Mouse (Mus musculus): Measurements from ENCODE around the gene Ier5. TPM values are rescaled to one million over a fixed set of nuclear protein-coding genes. Genes with fewer than 3 reads are reported as not detected.

Gene Ier5
- total RNA-seq, 1 experiment: 11.7 TPM

DNA sequence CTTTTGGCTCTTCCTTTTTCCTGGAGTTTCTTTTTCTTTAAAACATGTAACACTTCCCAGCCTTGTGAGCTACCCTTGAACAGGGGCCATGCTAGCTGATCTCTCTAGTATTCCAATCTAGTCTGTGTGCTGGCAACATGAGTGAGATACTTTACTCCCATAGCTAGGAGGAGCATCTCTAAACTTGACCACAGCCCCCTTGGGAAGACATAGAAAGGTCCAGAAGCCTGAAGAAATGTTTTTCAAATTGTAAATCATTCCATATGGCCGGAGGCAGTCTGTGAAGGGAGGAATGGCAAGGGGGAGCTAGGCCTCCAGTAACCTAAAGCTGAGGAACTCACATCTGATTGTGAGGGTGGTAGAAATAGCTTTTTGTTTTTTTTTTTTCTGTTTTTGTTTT lies 8.7 kb downstream of the Ier5 start:
- Histone ChIP-seq H3K9me3 (ENCODE audit: control insufficient read depth, insufficient read depth, low read depth, low read length) (no peaks in the 10 kb centered on the region), H3K4me1 (ENCODE audit: control insufficient read depth in 2 of 2, insufficient read depth in 2 of 2, low read length in 2 of 2, poor library complexity in 1 of 2) (peaks cover 3 to 12% of the 10 kb centered on the region in 2 experiments; a peak in 2 of 4 replicates), H3K4me3 (ENCODE audit: insufficient read depth in 1 of 2, low read depth in 1 of 2, low read length in 2 of 2, poor library complexity in 1 of 2, severe bottlenecking in 1 of 2) (no peak overlapping the region), H3K36me3 (ENCODE audit: control insufficient read depth, insufficient read depth, low read length, poor library complexity, severe bottlenecking) (no peaks in the 10 kb centered on the region), H3K9ac (ENCODE audit: insufficient read depth, low read depth, low read length, poor library complexity, severe bottlenecking) (no peak overlapping the region), H3K27ac (ENCODE audit: insufficient read depth, low read depth, low read length, poor library complexity, severe bottlenecking) (no peak overlapping the region)
- in situ Hi-C loops (cut with MboI; ENCODE audit: low sequenced_read_pairs in 2 of 2, unreplicated experiment in 2 of 2): loop anchor here (25.0 kb wide), 1 partner anchor 647 kb away; no protein-coding TSS in a partner anchor
- no peak for TF ChIP-seq ZNF384 (IDR thresholded peaks at IDR 0.05; ENCODE audit: low read depth, low read length)
- no peak for TF ChIP-seq ZC3H11A (IDR thresholded peaks at IDR 0.05; ENCODE audit: borderline replicate concordance, low read depth, low read length)
- TF ChIP-seq HCFC1 (IDR thresholded peaks at IDR 0.05; ENCODE audit: borderline replicate concordance, insufficient read depth, low read length): no peak
- TF ChIP-seq CHD2 (IDR thresholded peaks at IDR 0.05; ENCODE audit: low read depth, low read length): no peak
- no peak for TF ChIP-seq MAFK (IDR thresholded peaks at IDR 0.05; ENCODE audit: insufficient read depth, low read depth, low read length)
- no peak for DNase-seq (ENCODE audit: low read depth, low spot score)

DNA sequence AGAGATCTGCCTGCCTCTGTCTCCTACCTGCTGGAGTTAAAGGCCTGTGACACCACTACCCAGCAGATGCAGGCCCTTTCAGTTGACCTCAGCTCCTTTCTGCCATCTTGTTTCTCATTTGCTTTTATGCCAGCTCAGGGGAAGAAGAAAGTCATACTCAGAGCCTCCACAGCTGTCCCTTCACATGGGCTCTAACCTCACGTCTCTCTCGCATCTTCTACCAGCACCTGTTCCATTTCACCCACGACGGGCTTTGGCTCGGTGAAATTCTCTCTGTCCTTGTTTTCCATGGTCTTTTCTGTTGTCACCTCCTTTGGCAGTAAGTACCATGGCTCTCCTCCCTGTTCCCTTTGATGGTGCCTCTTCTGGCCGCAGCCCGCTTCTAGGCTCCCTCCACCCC lies 9.1 kb downstream of the Ier5 start:
- in situ Hi-C loops (cut with MboI; ENCODE audit: low sequenced_read_pairs in 2 of 2, unreplicated experiment in 2 of 2): loop anchor here (25.0 kb wide), 1 partner anchor 647 kb away; no protein-coding TSS in a partner anchor
- no peak for TF ChIP-seq ZNF384 (IDR thresholded peaks at IDR 0.05; ENCODE audit: low read depth, low read length)
- no peak for TF ChIP-seq MAFK (IDR thresholded peaks at IDR 0.05; ENCODE audit: insufficient read depth, low read depth, low read length)
- TF ChIP-seq ZC3H11A (IDR thresholded peaks at IDR 0.05; ENCODE audit: borderline replicate concordance, low read depth, low read length): no peak
- no peak for TF ChIP-seq HCFC1 (IDR thresholded peaks at IDR 0.05; ENCODE audit: borderline replicate concordance, insufficient read depth, low read length)
- TF ChIP-seq CHD2 (IDR thresholded peaks at IDR 0.05; ENCODE audit: low read depth, low read length): no peak
- DNase-seq (ENCODE audit: low read depth, low spot score): no peak
- Histone ChIP-seq H3K27ac (ENCODE audit: insufficient read depth, low read depth, low read length, poor library complexity, severe bottlenecking) (no peak overlapping the region), H3K9me3 (ENCODE audit: control insufficient read depth, insufficient read depth, low read depth, low read length) (no peaks in the 10 kb centered on the region), H3K4me1 (ENCODE audit: control insufficient read depth in 2 of 2, insufficient read depth in 2 of 2, low read length in 2 of 2, poor library complexity in 1 of 2) (peaks cover 3 to 14% of the 10 kb centered on the region in 2 experiments; a peak in 2 of 4 replicates), H3K9ac (ENCODE audit: insufficient read depth, low read depth, low read length, poor library complexity, severe bottlenecking) (no peak overlapping the region), H3K4me3 (ENCODE audit: insufficient read depth in 1 of 2, low read depth in 1 of 2, low read length in 2 of 2, poor library complexity in 1 of 2, severe bottlenecking in 1 of 2) (no peak overlapping the region), H3K36me3 (ENCODE audit: control insufficient read depth, insufficient read depth, low read length, poor library complexity, severe bottlenecking) (no peaks in the 10 kb centered on the region)

DNA sequence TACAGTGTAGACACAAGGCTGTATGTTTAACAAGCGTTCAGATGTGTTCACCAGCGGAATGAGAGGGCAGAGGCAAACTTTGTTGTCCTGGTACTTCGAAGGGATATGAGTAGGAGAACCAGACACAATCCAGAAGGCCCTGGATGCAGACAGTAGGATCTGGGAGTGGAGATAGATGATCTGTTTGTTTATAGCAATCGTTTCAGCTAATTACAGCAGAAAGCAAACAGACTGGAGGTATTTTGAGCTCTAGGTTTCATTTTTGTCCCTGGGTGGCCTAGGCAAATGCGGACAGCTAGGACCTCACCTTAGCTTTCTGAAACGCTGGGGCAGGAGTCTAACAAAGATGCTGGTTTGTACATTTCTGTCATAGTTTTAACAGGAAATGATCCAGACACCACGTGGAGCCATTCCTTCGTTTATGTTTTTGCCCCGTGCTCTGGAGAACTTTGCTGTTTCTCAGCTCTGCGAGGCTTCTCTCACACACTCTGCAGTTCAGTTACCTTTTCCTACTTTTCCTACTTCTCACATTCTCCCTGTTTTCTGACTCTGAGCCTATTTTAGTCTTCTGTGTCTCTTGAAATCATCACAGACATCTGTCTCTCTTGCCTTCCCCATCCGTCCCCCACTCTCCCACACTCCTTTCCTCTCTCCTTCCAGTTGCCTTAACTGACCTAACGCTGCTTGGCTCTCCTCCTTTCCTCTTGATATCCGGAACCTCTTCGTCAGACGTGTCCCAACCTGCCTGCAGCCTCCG lies 10.4 kb downstream of the Ier5 start:
- Histone ChIP-seq H3K4me1 (ENCODE audit: control insufficient read depth in 2 of 2, insufficient read depth in 2 of 2, low read length in 2 of 2, poor library complexity in 1 of 2) (peaks cover 6 to 19% of the 10 kb centered on the region in 2 experiments; a peak in 2 of 4 replicates), H3K36me3 (ENCODE audit: control insufficient read depth, insufficient read depth, low read length, poor library complexity, severe bottlenecking) (no peaks in the 10 kb centered on the region), H3K4me3 (ENCODE audit: insufficient read depth in 1 of 2, low read depth in 1 of 2, low read length in 2 of 2, poor library complexity in 1 of 2, severe bottlenecking in 1 of 2) (no peak overlapping the region), H3K27ac (ENCODE audit: insufficient read depth, low read depth, low read length, poor library complexity, severe bottlenecking) (no peak overlapping the region), H3K9me3 (ENCODE audit: control insufficient read depth, insufficient read depth, low read depth, low read length) (no peaks in the 10 kb centered on the region), H3K9ac (ENCODE audit: insufficient read depth, low read depth, low read length, poor library complexity, severe bottlenecking) (no peak overlapping the region)
- no peak for DNase-seq (ENCODE audit: low read depth, low spot score)
- in situ Hi-C loops (cut with MboI; ENCODE audit: low sequenced_read_pairs in 2 of 2, unreplicated experiment in 2 of 2): loop anchor here (25.0 kb wide), 1 partner anchor 648 kb away; no protein-coding TSS in a partner anchor
- no peak for TF ChIP-seq ZNF384 (IDR thresholded peaks at IDR 0.05; ENCODE audit: low read depth, low read length)

DNA sequence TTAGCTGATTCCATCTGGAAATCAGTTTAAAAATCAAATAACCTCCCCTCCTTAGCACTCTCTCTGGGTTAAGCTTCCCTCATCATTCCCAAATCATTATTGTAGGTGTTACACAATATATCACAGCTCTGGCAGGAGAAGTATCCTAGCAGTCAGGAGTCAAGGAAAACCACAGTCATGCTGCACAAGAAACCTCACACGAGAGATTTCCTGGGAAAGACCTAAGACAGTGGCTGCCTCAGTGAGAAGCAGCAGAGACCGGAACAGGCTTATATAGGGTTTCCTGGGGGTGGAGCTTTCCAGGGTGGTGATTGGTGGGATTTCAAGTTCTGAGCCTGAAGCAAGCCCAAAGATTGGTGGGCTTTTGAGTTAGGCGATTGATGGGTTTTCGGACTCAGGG lies 11.4 kb downstream of the Ier5 start:
- no peak overlapping the region for H3K9ac ChIP-seq (ENCODE audit: insufficient read depth, low read depth, low read length, poor library complexity, severe bottlenecking)
- H3K4me1 ChIP-seq (ENCODE audit: control insufficient read depth in 2 of 2, insufficient read depth in 2 of 2, low read length in 2 of 2, poor library complexity in 1 of 2): peaks cover 6 to 19% of the 10 kb centered on the region in 2 experiments; a peak in 2 of 4 replicates
- no peak for TF ChIP-seq HCFC1 (IDR thresholded peaks at IDR 0.05; ENCODE audit: borderline replicate concordance, insufficient read depth, low read length)
- TF ChIP-seq ZNF384 (IDR thresholded peaks at IDR 0.05; ENCODE audit: low read depth, low read length): no peak
- no peak for TF ChIP-seq CHD2 (IDR thresholded peaks at IDR 0.05; ENCODE audit: low read depth, low read length)
- no peak for TF ChIP-seq ZC3H11A (IDR thresholded peaks at IDR 0.05; ENCODE audit: borderline replicate concordance, low read depth, low read length)
- no peaks in the 10 kb centered on the region for H3K36me3 ChIP-seq (ENCODE audit: control insufficient read depth, insufficient read depth, low read length, poor library complexity, severe bottlenecking)
- no peak overlapping the region for H3K4me3 ChIP-seq (ENCODE audit: insufficient read depth in 1 of 2, low read depth in 1 of 2, low read length in 2 of 2, poor library complexity in 1 of 2, severe bottlenecking in 1 of 2)
- H3K9me3 ChIP-seq (ENCODE audit: control insufficient read depth, insufficient read depth, low read depth, low read length): no peaks in the 10 kb centered on the region
- no peak overlapping the region for H3K27ac ChIP-seq (ENCODE audit: insufficient read depth, low read depth, low read length, poor library complexity, severe bottlenecking)
- no peak for DNase-seq (ENCODE audit: low read depth, low spot score)
- in situ Hi-C loops (cut with MboI; ENCODE audit: low sequenced_read_pairs in 2 of 2, unreplicated experiment in 2 of 2): loop anchor here (25.0 kb wide), 1 partner anchor 649 kb away; no protein-coding TSS in a partner anchor
